Mouse (Mus musculus) megakaryocyte progenitor cell, adult 5-6 weeks (primary cell): ENCODE data around the gene Gstp1. TPM values are rescaled to one million over a fixed set of nuclear protein-coding genes. Genes with fewer than 3 reads are reported as not detected.
A peak's percentile ranks its signal among the peaks of the same experiment; 100 is the strongest.
"Not testable (repeated sequence)": the region's sequence is repeated elsewhere in the genome, so short reads cannot be mapped to it uniquely, and the experiment has no call there.

Experiments used
- ATAC-seq: replicated peaks from 2 replicates; pipeline ENCODE4 v1.8.0; 2016; ENCODE audit warnings: mild to moderate bottlenecking, moderate TSS enrichment, inconsistent platforms; ENCODE audit not compliant: poor library complexity
- total RNA-seq, 2 experiments: library from RNA; stranded (forward) in 1 of 2; stranded (reverse) in 1 of 2; fragments of 157-497, 149-512 nt in 1 of 2; fragments of 200-1000 nt in 1 of 2; gene quantifications; 2 replicates each; pipeline versions ENCODE4 v1.2.3 to v1.2.4; 2015 to 2017

Gene Gstp1
- total RNA-seq, 2 experiments from 2014 or later = 79.8 to 361 TPM

- no peak for ATAC-seq
These were observed 4.3 kb upstream of the Gstp1 start for GRCm38 (mm10) chr19:4042124-4042523.

GRCm38 (mm10) chr19:4041500-4041899, 3.7 kb upstream of the Gstp1 start:
- ATAC-seq = not testable (repeated sequence)

GRCm38 (mm10) chr19:4040941-4041340, 3.2 kb upstream of the Gstp1 start:
- ATAC-seq = not testable (repeated sequence)

- ATAC-seq = not testable (repeated sequence)
These were observed 514 bp downstream of the Gstp1 start for GRCm38 (mm10) chr19:4037154-4037787.

GRCm38 (mm10) chr19:4036327-4037045, 1.3 kb downstream of the Gstp1 start:
- no peak for ATAC-seq

GRCm38 (mm10) chr19:4033742-4034141, 4.0 kb downstream of the Gstp1 start:
- ATAC-seq = no peak

- no peak for ATAC-seq
These were observed 4.5 kb downstream of the Gstp1 start for GRCm38 (mm10) chr19:4033298-4033697.

GRCm38 (mm10) chr19:4032668-4033067, 5.1 kb downstream of the Gstp1 start:
- no peak for ATAC-seq

- no peak for ATAC-seq
These were observed 10.2 kb downstream of the Gstp1 start for GRCm38 (mm10) chr19:4027576-4027975.

- ATAC-seq = no peak
These were observed 14.6 kb downstream of the Gstp1 start for GRCm38 (mm10) chr19:4023185-4023584.

GRCm38 (mm10) chr19:4018743-4019583, 18.8 kb downstream of the Gstp1 start:
- ATAC-seq = peak; percentile 99

- no peak for ATAC-seq
These were observed 19.7 kb downstream of the Gstp1 start for GRCm38 (mm10) chr19:4017921-4018587.

- no peak for ATAC-seq
These were observed 22.1 kb downstream of the Gstp1 start for GRCm38 (mm10) chr19:4015635-4016034.

GRCm38 (mm10) chr19:4014802-4015201, 23.0 kb downstream of the Gstp1 start:
- no peak for ATAC-seq

- ATAC-seq = peak; percentile 10; the same call in 1 of the 2 replicates
These were observed 24.7 kb downstream of the Gstp1 start for GRCm38 (mm10) chr19:4013066-4013465.

GRCm38 (mm10) chr19:4012432-4013022, 25.3 kb downstream of the Gstp1 start, which contains the start of gene Ndufv1:
TSS of gene Ndufv1 (minus strand) at chr19:4012806.
- ATAC-seq = peak; percentile 96

- ATAC-seq = no peak
These were observed 26.7 kb downstream of the Gstp1 start for GRCm38 (mm10) chr19:4011086-4011485.

GRCm38 (mm10) chr19:4005971-4006370, 31.8 kb downstream of the Gstp1 start:
- ATAC-seq = no peak

- no peak for ATAC-seq
These were observed 32.7 kb downstream of the Gstp1 start for GRCm38 (mm10) chr19:4005091-4005490.

GRCm38 (mm10) chr19:4004331-4004730, 33.5 kb downstream of the Gstp1 start:
- ATAC-seq = no peak

GRCm38 (mm10) chr19:4003641-4004040, 34.1 kb downstream of the Gstp1 start:
- no peak for ATAC-seq
